Mouse (Mus musculus) CH12.LX (cell line): ENCODE data around the gene Palm. TPM values are rescaled to one million over a fixed set of nuclear protein-coding genes. Genes with fewer than 3 reads are reported as not detected.
A peak's percentile ranks its signal among the peaks of the same experiment; 100 is the strongest.

Experiments
- DNase-seq: peaks from one replicate; pipeline ENCODE4 v3.0.0-alpha.2; 2013; ENCODE audit errors: extremely low read depth
- H3K27ac ChIP-seq: 2 replicates; pipeline ENCODE4 v1.5.1; 2012; ENCODE audit warnings: low read depth, mild to moderate bottlenecking, control low read depth, moderate library complexity; ENCODE audit not compliant: insufficient read depth
- H3K27me3 ChIP-seq: replicated peaks from 2 replicates; pipeline ENCODE3; 2012; ENCODE audit warnings: inconsistent platforms
- H3K36me3 ChIP-seq, 2 experiments: replicated peaks in 1 of 2; 2 replicates each; pipeline versions ENCODE3 to v1.6.1; 2012; ENCODE audit warnings: inconsistent platforms in 1 of 2, low read length in 1 of 2, mild to moderate bottlenecking in 1 of 2, mixed read lengths in 1 of 2, moderate library complexity in 1 of 2; ENCODE audit not compliant: control insufficient read depth in 1 of 2, insufficient read depth in 1 of 2
- H3K4me1 ChIP-seq, 2 experiments: 2 replicates each; pipeline ENCODE4 v1.6.1; 2012; ENCODE audit warnings: inconsistent platforms in 1 of 2, moderate library complexity in 1 of 2; ENCODE audit not compliant: insufficient read depth in 2 of 2, control insufficient read depth in 1 of 2
- H3K4me2 ChIP-seq: 2 replicates; pipeline ENCODE4 v1.6.1; 2012; ENCODE audit warnings: low read depth, mild to moderate bottlenecking, control low read depth; ENCODE audit not compliant: poor library complexity, insufficient read depth, severe bottlenecking
- H3K4me3 ChIP-seq, 3 experiments: fragments of 150-350 bp in 1 of 3; sonication (generic) in 1 of 3; replicated peaks in 1 of 3; 2 replicates each; pipeline versions ENCODE3 to v1.5.1; 2011 to 2012; ENCODE audit warnings: low read depth in 2 of 3, low read length in 2 of 3, mild to moderate bottlenecking in 2 of 3, moderate library complexity in 2 of 3, control low read depth in 1 of 3, improper control_type of control experiment in 1 of 3, inconsistent platforms in 1 of 3, mixed read lengths in 1 of 3; ENCODE audit not compliant: poor library complexity in 1 of 3
- H3K79me2 ChIP-seq: replicated peaks from 2 replicates; pipeline ENCODE4 v1.6.1; 2012; ENCODE audit warnings: mild to moderate bottlenecking, moderate library complexity; ENCODE audit not compliant: control insufficient read depth, poor library complexity, insufficient read depth, severe bottlenecking; ENCODE audit errors: extremely low read depth
- H3K9ac ChIP-seq: 2 replicates; pipeline ENCODE4 v1.6.1; 2012; ENCODE audit warnings: low read depth, mild to moderate bottlenecking, control low read depth, moderate library complexity; ENCODE audit not compliant: insufficient read depth
- H3K9me3 ChIP-seq: replicated peaks from 2 replicates; pipeline ENCODE3; 2012; ENCODE audit warnings: low read length, inconsistent platforms, mixed read lengths
- BHLHE40 ChIP-seq: IDR thresholded peaks from 2 replicates; pipeline ENCODE4 v1.6.1; 2011; ENCODE audit warnings: mild to moderate bottlenecking, low read depth, low read length, improper control_type of control experiment
- E2F4 ChIP-seq: IDR thresholded peaks from 2 replicates; pipeline ENCODE4 v1.6.1; 2011; ENCODE audit warnings: low read depth, low read length, improper control_type of control experiment; ENCODE audit not compliant: insufficient replicate concordance
- ELF1 ChIP-seq: IDR thresholded peaks from 2 replicates; pipeline ENCODE4 v1.6.1; 2014; ENCODE audit warnings: low read depth, mild to moderate bottlenecking, inconsistent platforms, low read length, improper control_type of control experiment
- EP300 ChIP-seq: IDR thresholded peaks from 2 replicates; pipeline ENCODE4 v1.6.1; 2011; ENCODE audit warnings: low read length, improper control_type of control experiment
- IRF4 ChIP-seq: IDR thresholded peaks from 2 replicates; pipeline ENCODE4 v1.6.1; 2014; ENCODE audit warnings: low read depth, mild to moderate bottlenecking, inconsistent platforms, low read length, improper control_type of control experiment
- JUND ChIP-seq: conservative IDR thresholded peaks from 2 replicates; pipeline ENCODE4 v1.6.1; 2011; ENCODE audit warnings: low read depth, low read length, improper control_type of control experiment
- MAFK ChIP-seq: IDR thresholded peaks from 2 replicates; pipeline ENCODE4 v1.6.1; 2011; ENCODE audit warnings: low read length, improper control_type of control experiment; ENCODE audit not compliant: insufficient replicate concordance
- MAX ChIP-seq: IDR thresholded peaks from 2 replicates; pipeline ENCODE4 v1.6.1; 2011; ENCODE audit warnings: low read length, improper control_type of control experiment
- MAZ ChIP-seq: IDR thresholded peaks from 2 replicates; pipeline ENCODE4 v1.6.1; 2012; ENCODE audit warnings: low read depth, mild to moderate bottlenecking, inconsistent platforms, low read length, improper control_type of control experiment, moderate library complexity
- MEF2A ChIP-seq: IDR thresholded peaks from 2 replicates; pipeline ENCODE4 v1.6.1; 2014; ENCODE audit warnings: low read depth, mild to moderate bottlenecking, inconsistent platforms, low read length, improper control_type of control experiment, borderline replicate concordance
- MYC ChIP-seq: IDR thresholded peaks from 2 replicates; pipeline ENCODE4 v1.6.1; 2011; ENCODE audit warnings: low read depth, mild to moderate bottlenecking, improper control_type of control experiment, low read length
- NELFE ChIP-seq: IDR thresholded peaks from 2 replicates; pipeline ENCODE4 v1.6.1; 2011; ENCODE audit warnings: low read depth, low read length, improper control_type of control experiment
- NRF1 ChIP-seq: IDR thresholded peaks from 2 replicates; pipeline ENCODE4 v1.6.1; 2014; ENCODE audit warnings: low read depth, mild to moderate bottlenecking, inconsistent platforms, low read length, improper control_type of control experiment, moderate library complexity
- RAD21 ChIP-seq: IDR thresholded peaks from 2 replicates; pipeline ENCODE4 v1.6.1; 2011; ENCODE audit warnings: low read depth, mild to moderate bottlenecking, low read length, improper control_type of control experiment, moderate library complexity
- SIN3A ChIP-seq: IDR thresholded peaks from 2 replicates; pipeline ENCODE4 v1.6.1; 2012; ENCODE audit warnings: low read length, improper control_type of control experiment, inconsistent platforms
- SMC3 ChIP-seq: IDR thresholded peaks from 2 replicates; pipeline ENCODE4 v1.6.1; 2011; ENCODE audit warnings: low read depth, low read length, improper control_type of control experiment
- TBP ChIP-seq: conservative IDR thresholded peaks from 2 replicates; pipeline ENCODE4 v1.6.1; 2011; ENCODE audit warnings: low read depth, low read length, improper control_type of control experiment
- TCF12 ChIP-seq: IDR thresholded peaks from 2 replicates; pipeline ENCODE4 v1.6.1; 2014; ENCODE audit warnings: low read depth, mild to moderate bottlenecking, inconsistent platforms, low read length, improper control_type of control experiment
- UBTF ChIP-seq: IDR thresholded peaks from 2 replicates; pipeline ENCODE4 v1.6.1; 2012; ENCODE audit warnings: low read depth, mild to moderate bottlenecking, inconsistent platforms, low read length, improper control_type of control experiment, moderate library complexity
- USF1 ChIP-seq: IDR thresholded peaks from 2 replicates; pipeline ENCODE4 v1.6.1; 2014; ENCODE audit warnings: low read depth, mild to moderate bottlenecking, inconsistent platforms, low read length, improper control_type of control experiment
- USF2 ChIP-seq: conservative IDR thresholded peaks from 2 replicates; pipeline ENCODE4 v1.6.1; 2011; ENCODE audit warnings: low read depth, low read length, improper control_type of control experiment
- ZMIZ1 ChIP-seq: IDR thresholded peaks from 2 replicates; pipeline ENCODE4 v1.6.1; 2012; ENCODE audit warnings: low read depth, mild to moderate bottlenecking, inconsistent platforms, low read length, improper control_type of control experiment
- dilution Hi-C: fragments of 300-500 bp; cut with MboI; formaldehyde crosslinking; loops from 2 replicates; pipeline ENCODE4 v1.14.3; 2020; ENCODE audit warnings: low sequenced_read_pairs; ENCODE audit not compliant: extremely low pct_unique_long_range_greater_than_20kb, extremely low pct_ligation_motif_present
- in situ Hi-C: fragments of 300-500 bp; cut with MboI; formaldehyde crosslinking; loops from 3 replicates; pipeline ENCODE4 v1.14.3; 2019; ENCODE audit warnings: low sequenced_read_pairs, low pct_ligation_motif_present, low pct_unique_long_range_greater_than_20kb, mixed read lengths
- polyA plus RNA-seq: library from polyadenylated mRNA; unstranded; fragments of >175 nt; gene quantifications from 2 replicates; pipeline ENCODE4 v1.2.1, GENCODE M21; 2012; ENCODE audit warnings: low read depth; ENCODE audit not compliant: insufficient read length
- total RNA-seq, 2 experiments: library from RNA; depleted of rRNA; stranded (reverse); fragments of 300-350 nt in 1 of 2; fragments of >200 nt in 1 of 2; gene quantifications; 2 replicates each; pipeline ENCODE4 v1.2.3; 2012 to 2014

Palm gene
- total and polyA plus RNA-seq, 3 experiments, result 0.78 to 5.3 (median 2.5) TPM

GRCm38 (mm10) chr10:79793738-79794490 lies 542 bp downstream of the Palm start:
- no peak for DNase-seq
- dilution Hi-C loops, result no loop called here
- in situ Hi-C loops, result no loop called here
- no peaks in the 10 kb centered on the region for H3K36me3 ChIP-seq
- peaks cover 3% of the 10 kb centered on the region for H3K9me3 ChIP-seq
- H3K4me1 ChIP-seq, result peaks cover 8 to 37% of the 10 kb centered on the region in 2 experiments
- no peaks in the 10 kb centered on the region for H3K79me2 ChIP-seq
- H3K4me2 ChIP-seq, result peak overlapping the region; percentile 69
- H3K4me3 ChIP-seq, result peak overlapping the region; percentile 37 to 75 (median 54)
- no peak overlapping the region for H3K27ac ChIP-seq
- H3K9ac ChIP-seq, result peak overlapping the region; percentile 62; the same call in 1 of the 2 replicates
- TF ChIP-seq BHLHE40 (no peak), ZMIZ1 (no peak), E2F4 (no peak), MAZ (peak; percentile 23; the same call in 1 of the 2 replicates), TCF12 (no peak), UBTF (no peak)
- peaks cover 40% of the 10 kb centered on the region for H3K27me3 ChIP-seq

GRCm38 (mm10) chr10:79794491-79794931 lies 1.1 kb downstream of the Palm start:
- dilution Hi-C loops, result no loop called here
- TF ChIP-seq MEF2A, result no peak
- no peak for TF ChIP-seq USF1
- no peak for TF ChIP-seq IRF4
- no peak for TF ChIP-seq UBTF
- no peak for TF ChIP-seq NELFE
- no peak for TF ChIP-seq E2F4
- TF ChIP-seq USF2, result no peak
- no peak for TF ChIP-seq MAX
- no peak for TF ChIP-seq EP300
- TF ChIP-seq TBP, result no peak
- no peak for TF ChIP-seq NRF1
- no peak for TF ChIP-seq RAD21
- TF ChIP-seq ELF1, result no peak
- TF ChIP-seq MYC, result no peak
- no peak for TF ChIP-seq MAFK
- TF ChIP-seq JUND, result no peak
- TF ChIP-seq SIN3A, result no peak
- no peak for TF ChIP-seq SMC3
- no peak for TF ChIP-seq MAZ
- TF ChIP-seq TCF12, result no peak

More at GRCm38 (mm10) chr10:79794491-79794931, 1.1 kb downstream of the Palm start:
- in situ Hi-C loops, result no loop called here
- peaks cover 4% of the 10 kb centered on the region for H3K9me3 ChIP-seq
- H3K36me3 ChIP-seq, result no peaks in the 10 kb centered on the region
- peaks cover 8 to 33% of the 10 kb centered on the region in 2 experiments for H3K4me1 ChIP-seq
- H3K4me3 ChIP-seq, result no peak overlapping the region
- no peak overlapping the region for H3K4me2 ChIP-seq
- no peaks in the 10 kb centered on the region for H3K79me2 ChIP-seq
- H3K27ac ChIP-seq, result no peak overlapping the region
- no peak for DNase-seq
- no peak overlapping the region for H3K9ac ChIP-seq
- peaks cover 35% of the 10 kb centered on the region for H3K27me3 ChIP-seq
